Mouse (Mus musculus) bone marrow, adult 2 months (tissue): ENCODE data around the gene Taf1b.

Experiments used
- CTCF ChIP-seq: fragments of 200-500 bp; IDR thresholded peaks from 2 replicates; pipeline ENCODE4 v1.5.1; 2011; ENCODE audit warnings: low read length, control low read depth; ENCODE audit not compliant: control insufficient read depth, insufficient read depth
- POLR2A ChIP-seq: fragments of 200-500 bp; IDR thresholded peaks from 2 replicates; pipeline ENCODE4 v1.6.1; 2011; ENCODE audit warnings: low read depth, mild to moderate bottlenecking, control low read depth, low read length, borderline replicate concordance; ENCODE audit not compliant: control insufficient read depth

DNA sequence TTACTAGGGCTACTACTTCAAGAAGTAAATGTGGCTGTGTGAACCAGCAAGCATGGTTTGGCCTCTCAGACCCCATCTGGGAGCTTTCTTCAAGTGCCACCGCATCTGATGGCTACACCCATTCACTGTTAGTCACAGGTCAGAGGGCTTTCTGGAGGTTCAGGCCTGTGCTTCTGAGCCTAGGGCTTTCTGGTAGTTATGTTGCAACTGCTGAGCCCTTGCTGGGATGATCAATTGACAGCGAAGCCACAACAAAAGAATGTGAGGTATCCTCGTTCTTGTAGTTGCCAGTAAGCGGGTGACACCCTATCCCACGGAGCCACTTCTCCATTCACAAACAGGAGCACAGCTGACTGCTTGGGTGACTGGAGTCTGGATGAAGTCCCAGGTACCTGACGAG is 67.2 kb downstream of the Taf1b start:
- TF ChIP-seq POLR2A (no peak), CTCF (no peak)
